Mouse (Mus musculus): ENCODE results near the gene Cul4a.

DNA sequence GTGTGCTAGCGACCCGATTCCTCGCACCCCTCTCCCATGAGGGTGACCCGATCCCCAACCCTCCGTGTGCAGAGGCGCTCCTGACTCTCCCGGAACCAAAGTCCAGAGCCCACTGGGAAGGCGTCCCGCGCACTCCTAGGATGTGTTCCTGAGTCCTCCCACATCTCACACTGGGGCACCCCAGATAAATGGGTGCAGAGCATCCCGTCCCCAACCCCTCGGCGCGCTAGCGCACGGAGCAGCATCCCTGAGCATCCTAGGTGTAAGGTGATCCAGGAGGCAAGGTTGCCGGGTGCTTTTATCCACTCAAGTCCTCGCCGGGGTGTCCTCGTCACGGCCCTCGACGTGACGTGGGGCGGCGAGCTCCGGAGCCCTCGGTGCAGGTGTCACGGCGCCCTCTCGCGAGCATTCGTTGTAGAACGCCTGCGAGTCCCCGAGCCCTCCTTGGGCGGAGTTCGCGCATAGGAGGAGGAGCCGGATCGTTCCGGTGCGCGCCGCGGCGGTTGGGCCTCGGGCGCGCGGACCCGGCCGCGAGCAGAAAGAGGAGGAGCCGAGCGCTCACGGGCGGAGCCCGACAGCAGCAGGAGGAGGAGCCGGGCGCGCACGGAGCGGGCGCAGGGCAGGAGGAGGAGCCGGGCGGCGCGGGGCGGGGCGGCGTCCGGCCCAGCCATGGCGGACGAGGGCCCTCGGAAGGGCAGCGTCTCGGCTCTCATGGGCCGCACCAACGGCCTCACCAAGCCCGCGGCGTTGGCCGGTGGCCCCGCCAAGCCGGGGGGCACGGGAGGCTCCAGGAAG lies at the start of gene Cul4a, which contains the start of gene Pcid2:
- TF ChIP-seq CTCF (IDR thresholded peaks at IDR 0.05; ENCODE audit: borderline replicate concordance, insufficient read depth, low read length) (peak; percentile 64; the same call in 1 of the 2 replicates), POLR2A (IDR thresholded peaks at IDR 0.05; ENCODE audit: low read depth, low read length) (peak; percentile 89)

Data from embryonic fibroblast, embryonic 13.5 days (primary cell).